ENCODE assay signal across 8 mouse cellular contexts in the genomic region with DNA sequence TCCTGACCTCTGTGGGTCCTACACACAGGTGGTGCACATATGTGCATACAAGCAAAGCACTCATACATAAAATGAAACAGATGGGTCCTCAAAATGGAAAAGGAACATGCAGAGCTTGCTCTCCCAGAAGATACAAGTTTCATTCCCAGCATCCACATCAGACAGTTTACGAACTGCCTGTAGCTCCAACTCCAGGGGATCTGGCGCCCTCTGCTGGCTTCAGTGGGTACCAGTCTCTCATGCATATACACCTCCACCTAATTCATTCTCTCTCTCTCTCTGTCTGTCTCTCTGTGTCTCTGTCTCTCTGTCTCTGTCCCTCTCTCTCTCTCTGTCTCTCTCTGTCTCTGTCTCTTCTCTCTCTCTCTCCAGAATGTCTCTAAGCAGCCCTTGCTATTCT. TPM values are rescaled to one million over a fixed set of nuclear protein-coding genes. Genes with fewer than 3 reads are reported as not detected.
DNase-seq lines count a peak whose midpoint lies in the region; ATAC-seq and TF ChIP-seq lines count a peak whose summit lies in the region.

No protein-coding gene starts in this region.

- peak; percentile 93 for TF ChIP-seq CTCF in lung, postnatal 0 days (IDR thresholded peaks at IDR 0.05)
- peak; percentile 88 for TF ChIP-seq CTCF in stomach, postnatal 0 days (IDR thresholded peaks at IDR 0.05; ENCODE audit: low read depth)

- no peak overlapping the region for H3K4me3 ChIP-seq in embryonic facial prominence, embryonic 11.5 days (ENCODE audit: low read depth, low read length)
- no peak overlapping the region for H3K4me3 ChIP-seq in lung, postnatal 0 days (ENCODE audit: low read depth, low read length)
- H3K4me3 ChIP-seq in stomach, postnatal 0 days (ENCODE audit: low read depth, low read length), result no peak overlapping the region

- TF ChIP-seq EP300 in lung, postnatal 0 days (IDR thresholded peaks at IDR 0.05), result no peak
- TF ChIP-seq EP300 in stomach, postnatal 0 days (optimal IDR thresholded peaks at IDR 0.05), result no peak

- H3K4me2 ChIP-seq in embryonic facial prominence, embryonic 11.5 days (ENCODE audit: low read depth, low read length), result no peak overlapping the region
- H3K4me2 ChIP-seq in lung, postnatal 0 days (replicated peaks; ENCODE audit: low read depth, low read length), result no peak overlapping the region
- no peak overlapping the region for H3K4me2 ChIP-seq in stomach, postnatal 0 days (replicated peaks; ENCODE audit: low read depth)

- H3K36me3 ChIP-seq in embryonic facial prominence, embryonic 11.5 days (replicated peaks; ENCODE audit: control insufficient read depth, insufficient read depth, low read depth, low read length), result no peaks in the 10 kb centered on the region
- no peaks in the 10 kb centered on the region for H3K36me3 ChIP-seq in lung, postnatal 0 days (ENCODE audit: insufficient read depth, low read length)
- no peaks in the 10 kb centered on the region for H3K36me3 ChIP-seq in stomach, postnatal 0 days (ENCODE audit: control insufficient read depth, insufficient read depth, low read length)

- H3K27ac ChIP-seq in embryonic facial prominence, embryonic 11.5 days (replicated peaks; ENCODE audit: low read depth, low read length), result no peak overlapping the region
- H3K27ac ChIP-seq in lung, postnatal 0 days (ENCODE audit: low read length), result no peak overlapping the region
- H3K27ac ChIP-seq in stomach, postnatal 0 days (replicated peaks), result no peak overlapping the region

- H3K27me3 ChIP-seq in embryonic facial prominence, embryonic 11.5 days (ENCODE audit: control insufficient read depth, insufficient read depth, low read length), result no peaks in the 10 kb centered on the region
- H3K27me3 ChIP-seq in lung, postnatal 0 days (replicated peaks; ENCODE audit: insufficient read depth, low read length), result no peaks in the 10 kb centered on the region
- no peaks in the 10 kb centered on the region for H3K27me3 ChIP-seq in stomach, postnatal 0 days (ENCODE audit: control insufficient read depth, insufficient read depth, low read length)

- WGBS in embryonic facial prominence, embryonic 11.5 days, result 34% methylated on average over 2 of the region's 2 CpGs
- 25% methylated on average over 2 of the region's 2 CpGs for WGBS in lung, postnatal 0 days
- 52% methylated on average over 2 of the region's 2 CpGs for WGBS in stomach, postnatal 0 days

- ATAC-seq in embryonic facial prominence, embryonic 11.5 days (replicated peaks; ENCODE audit: insufficient number of reproducible peaks, low FRiP score, low TSS enrichment, low read depth), result no peak
- ATAC-seq in lung, postnatal 0 days, result no peak
- no peak for ATAC-seq in stomach, postnatal 0 days (ENCODE audit: low FRiP score, low TSS enrichment)

- no peaks in the 10 kb centered on the region for H3K9me3 ChIP-seq in embryonic facial prominence, embryonic 11.5 days (replicated peaks; ENCODE audit: control insufficient read depth, low read length)
- H3K9me3 ChIP-seq in lung, postnatal 0 days (ENCODE audit: low read length), result no peaks in the 10 kb centered on the region
- H3K9me3 ChIP-seq in stomach, postnatal 0 days (ENCODE audit: control insufficient read depth, low read length), result no peaks in the 10 kb centered on the region

- H3K4me1 ChIP-seq in embryonic facial prominence, embryonic 11.5 days (ENCODE audit: control insufficient read depth, insufficient read depth, low read length), result no peaks in the 10 kb centered on the region
- no peaks in the 10 kb centered on the region for H3K4me1 ChIP-seq in lung, postnatal 0 days (ENCODE audit: insufficient read depth, low read depth, low read length)
- H3K4me1 ChIP-seq in stomach, postnatal 0 days (replicated peaks; ENCODE audit: control insufficient read depth, insufficient read depth), result peaks cover 4% of the 10 kb centered on the region; the same call in 1 of the 2 replicates

- peak; percentile 49 to 62 for DNase-seq in cerebellum, postnatal 4 days (ENCODE audit: low spot score in 2 of 2)
- no peak for DNase-seq in cerebellum, adult 9-10 months
- peak; percentile 42 to 52 for DNase-seq in left cerebral cortex, adult 18-20 months (ENCODE audit: low spot score in 2 of 2)
- no peak for DNase-seq in left cerebral cortex, adult 11 months (ENCODE audit: low spot score)
- peak; percentile 84 for DNase-seq in NIH3T3 (ENCODE audit: low read depth)
- peak; percentile 73 for DNase-seq in embryonic facial prominence, embryonic 11.5 days (ENCODE audit: low spot score)
- DNase-seq in lung, postnatal 0 days (ENCODE audit: low spot score), result peak; percentile 72
- peak; percentile 87 for DNase-seq in stomach, postnatal 0 days (ENCODE audit: low spot score)

- H3K9ac ChIP-seq in embryonic facial prominence, embryonic 11.5 days (replicated peaks; ENCODE audit: low read length), result no peak overlapping the region
- H3K9ac ChIP-seq in lung, postnatal 0 days (replicated peaks; ENCODE audit: low read depth), result no peak overlapping the region
- H3K9ac ChIP-seq in stomach, postnatal 0 days (ENCODE audit: low read length), result no peak overlapping the region

RNA-seq across cellular contexts. Expression of a gene that starts 19.7 kb away (rescaled TPM):
- total RNA-seq in left cerebral cortex, adult 18-20 months (2021), result 10 to 100 TPM; 16.8 to 19.1 TPM
- polyA plus RNA-seq in embryonic facial prominence, embryonic 11.5 days (2014; fragmentation: Nextera tagmentation; extraction: Ambion mirVana), result 27.6 and 29.4 TPM in 2 replicates
- 16.0 and 22.4 TPM in 2 replicates for polyA plus RNA-seq in lung, postnatal 0 days (2015; fragmentation: Nextera tagmentation; extraction: Ambion mirVana)
- 11.0 and 11.1 TPM in 2 replicates for polyA plus RNA-seq in stomach, postnatal 0 days (2015; fragmentation: Nextera tagmentation; extraction: Ambion mirVana)

RNA-seq across cellular contexts. Expression of a gene that starts 22.4 kb away (rescaled TPM):
- 10 to 100 TPM; 33.6 to 40.7 TPM for total RNA-seq in left cerebral cortex, adult 18-20 months (2021)
- 291 and 294 TPM in 2 replicates for polyA plus RNA-seq in embryonic facial prominence, embryonic 11.5 days (2014; fragmentation: Nextera tagmentation; extraction: Ambion mirVana)
- polyA plus RNA-seq in lung, postnatal 0 days (2015; fragmentation: Nextera tagmentation; extraction: Ambion mirVana), result 195 and 214 TPM in 2 replicates
- polyA plus RNA-seq in stomach, postnatal 0 days (2015; fragmentation: Nextera tagmentation; extraction: Ambion mirVana), result 219 and 242 TPM in 2 replicates

RNA-seq across cellular contexts. Expression of a gene that starts 45.2 kb away (rescaled TPM):
- under 1 TPM in 1 of 2 experiments, not detected in 1; 0.21 TPM for total RNA-seq in left cerebral cortex, adult 18-20 months (2021)
- polyA plus RNA-seq in embryonic facial prominence, embryonic 11.5 days (2014; fragmentation: Nextera tagmentation; extraction: Ambion mirVana), result 0.25 and 0.66 TPM in 2 replicates
- 0.15 and 0.44 TPM in 2 replicates for polyA plus RNA-seq in lung, postnatal 0 days (2015; fragmentation: Nextera tagmentation; extraction: Ambion mirVana)
- 0.24 and 0.45 TPM in 2 replicates for polyA plus RNA-seq in stomach, postnatal 0 days (2015; fragmentation: Nextera tagmentation; extraction: Ambion mirVana)

RNA-seq across cellular contexts. Expression of a gene that starts 46.0 kb away (rescaled TPM):
- total RNA-seq in left cerebral cortex, adult 18-20 months (2021), result under 1 TPM; 0.46 to 0.54 TPM
- 0.43 and 0.93 TPM in 2 replicates for polyA plus RNA-seq in embryonic facial prominence, embryonic 11.5 days (2014; fragmentation: Nextera tagmentation; extraction: Ambion mirVana)
- 2.8 and 3.3 TPM in 2 replicates for polyA plus RNA-seq in lung, postnatal 0 days (2015; fragmentation: Nextera tagmentation; extraction: Ambion mirVana)
- 8.9 and 10.9 TPM in 2 replicates for polyA plus RNA-seq in stomach, postnatal 0 days (2015; fragmentation: Nextera tagmentation; extraction: Ambion mirVana)

Comparison
In these comparisons a context has a peak if more than half of its experiments do, and no peak if none do; other contexts are left out.
1. DNase-seq: peak in cerebellum, postnatal 4 days (2 of 2), left cerebral cortex, adult 18-20 months (2 of 2), NIH3T3 (single experiment), embryonic facial prominence, embryonic 11.5 days (single experiment), lung, postnatal 0 days (single experiment) and stomach, postnatal 0 days (single experiment); none in cerebellum, adult 9-10 months (single experiment) and left cerebral cortex, adult 11 months (single experiment).